Mouse (Mus musculus) G1E (cell line): ENCODE measurements around the gene Adgrb3. TPM values are rescaled to one million over a fixed set of nuclear protein-coding genes. Genes with fewer than 3 reads are reported as not detected.

ENCODE experiments used
- ATAC-seq: 2 replicates; pipeline ENCODE4 v1.8.0; 2016; ENCODE audit warnings: mild to moderate bottlenecking; ENCODE audit not compliant: insufficient number of reproducible peaks, poor library complexity, low FRiP score, severe bottlenecking; ENCODE audit errors: extremely low read depth
- DNase-seq: peaks from one replicate; pipeline ENCODE4 v3.0.0; 2012; ENCODE audit warnings: low spot score
- H3K27me3 ChIP-seq: 2 replicates; pipeline ENCODE4 v1.6.1; 2012; ENCODE audit warnings: mild to moderate bottlenecking, low read length, inconsistent platforms; ENCODE audit not compliant: insufficient read depth
- H3K36me3 ChIP-seq: replicated peaks from 2 replicates; pipeline ENCODE3; 2012; ENCODE audit warnings: mild to moderate bottlenecking, inconsistent platforms
- H3K4me1 ChIP-seq: 2 replicates; pipeline ENCODE4 v1.6.1; 2012; ENCODE audit warnings: low read depth, low read length, inconsistent platforms, mixed read lengths; ENCODE audit not compliant: insufficient read depth
- H3K4me3 ChIP-seq: 2 replicates; pipeline ENCODE4 v1.5.1; 2012; ENCODE audit warnings: low read depth, mild to moderate bottlenecking, inconsistent platforms, low read length, moderate library complexity, mixed read lengths
- H3K9me3 ChIP-seq: replicated peaks from 2 replicates; pipeline ENCODE4 v1.6.1; 2012; ENCODE audit warnings: inconsistent platforms
- CTCF ChIP-seq: IDR thresholded peaks from 2 replicates; pipeline ENCODE4 v1.5.1; 2012; ENCODE audit warnings: low read depth, low read length, inconsistent platforms, mixed read lengths
- GATA1 ChIP-seq: IDR thresholded peaks from 2 replicates; pipeline ENCODE4 v1.6.1; 2012; ENCODE audit warnings: borderline replicate concordance, low read length, inconsistent platforms, mixed read lengths
- GATA2 ChIP-seq: IDR thresholded peaks from 2 replicates; pipeline ENCODE4 v1.6.1; 2012; ENCODE audit warnings: low read depth, low read length, inconsistent platforms, borderline replicate concordance
- POLR2AphosphoS5 ChIP-seq: IDR thresholded peaks from 2 replicates; pipeline ENCODE4 v1.6.1; 2012; ENCODE audit warnings: low read depth, low read length, inconsistent platforms; ENCODE audit not compliant: insufficient replicate concordance
- TAL1 ChIP-seq: conservative IDR thresholded peaks from 2 replicates; pipeline ENCODE4 v1.6.1; 2012; ENCODE audit warnings: low read depth, low read length, inconsistent platforms, mixed read lengths
- polyA plus RNA-seq: library from polyadenylated mRNA; stranded (reverse); fragments of >175 nt; gene quantifications from 2 replicates; pipeline ENCODE4 v1.2.3, GENCODE M21; 2012
- total RNA-seq, 2 experiments: library from RNA; stranded (forward) in 1 of 2; stranded (reverse) in 1 of 2; fragments of 200-1000 nt in 1 of 2; fragments of >200 nt in 1 of 2; fragmentation: Nextera tagmentation in 1 of 2; gene quantifications; 2 replicates each; pipeline ENCODE4 v1.2.3; 2014 to 2017

The Adgrb3 gene
- total and polyA plus RNA-seq, 3 experiments, result 0.55 TPM; not detected in 2

- no peak for ATAC-seq
- TF ChIP-seq CTCF (no peak), GATA1 (no peak), TAL1 (no peak), GATA2 (no peak), POLR2AphosphoS5 (no peak)
These were observed 75.0 kb downstream of the Adgrb3 start for GRCm38 (mm10) chr1:25754528-25754927.

DNA sequence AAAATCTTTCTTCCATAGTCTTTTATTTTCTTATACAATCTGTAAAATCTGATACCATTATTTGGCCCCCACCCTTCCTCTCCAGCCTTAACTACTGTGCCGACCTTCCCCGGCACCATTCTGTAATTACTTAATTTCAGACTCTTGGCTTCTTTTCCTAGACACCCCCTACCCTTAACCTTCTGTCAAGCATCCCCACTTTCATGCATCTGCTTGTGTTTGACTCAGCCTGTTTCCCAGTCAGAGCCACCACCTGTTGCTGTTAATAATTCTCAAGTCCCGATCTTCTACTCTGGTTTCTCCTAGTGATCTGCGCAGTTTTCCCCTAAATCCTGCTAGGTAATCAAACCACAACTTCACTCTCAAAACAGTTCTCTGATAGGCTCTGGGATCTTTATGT, 83.9 kb downstream of the Adgrb3 start:
- DNase-seq (no peak), ATAC-seq (no peak)
- Histone ChIP-seq H3K4me1 (no peaks in the 10 kb centered on the region), H3K9me3 (no peaks in the 10 kb centered on the region), H3K4me3 (no peak overlapping the region), H3K27me3 (no peaks in the 10 kb centered on the region), H3K36me3 (no peaks in the 10 kb centered on the region)
- no peak for TF ChIP-seq TAL1
- TF ChIP-seq POLR2AphosphoS5, result no peak

More at GRCm38 (mm10) chr1:25754528-25754927, 75.0 kb downstream of the Adgrb3 start:
- H3K9me3 ChIP-seq, result peaks cover 3% of the 10 kb centered on the region; the same call in 1 of the 2 replicates
- DNase-seq, result no peak
- H3K27me3 ChIP-seq, result no peaks in the 10 kb centered on the region
- no peak overlapping the region for H3K4me3 ChIP-seq
- H3K4me1 ChIP-seq, result no peaks in the 10 kb centered on the region
- no peaks in the 10 kb centered on the region for H3K36me3 ChIP-seq

DNA sequence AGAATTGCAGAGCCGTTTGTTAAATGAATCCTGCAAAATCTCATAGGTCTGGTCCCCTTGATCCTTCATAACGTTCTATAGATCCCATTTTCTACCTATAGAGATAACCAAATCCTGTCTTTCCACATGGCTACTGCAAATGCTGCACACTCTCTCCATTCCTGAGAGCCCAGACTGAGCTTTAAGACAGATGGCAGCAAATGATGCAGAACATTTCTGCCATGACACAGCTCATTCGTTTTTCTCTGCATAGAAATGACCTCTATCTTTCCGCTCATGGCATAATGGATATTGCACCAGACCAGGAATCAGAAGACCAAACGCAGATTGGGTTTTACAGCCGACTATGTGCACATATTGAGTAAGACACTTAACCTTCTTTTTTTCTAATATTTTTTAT, 84.8 kb downstream of the Adgrb3 start:
- Histone ChIP-seq H3K9me3 (no peaks in the 10 kb centered on the region), H3K27me3 (no peaks in the 10 kb centered on the region), H3K4me1 (no peaks in the 10 kb centered on the region), H3K36me3 (no peaks in the 10 kb centered on the region), H3K4me3 (no peak overlapping the region)
- TF ChIP-seq POLR2AphosphoS5, result no peak
- no peak for TF ChIP-seq GATA2
- ATAC-seq (no peak), DNase-seq (no peak)

DNA sequence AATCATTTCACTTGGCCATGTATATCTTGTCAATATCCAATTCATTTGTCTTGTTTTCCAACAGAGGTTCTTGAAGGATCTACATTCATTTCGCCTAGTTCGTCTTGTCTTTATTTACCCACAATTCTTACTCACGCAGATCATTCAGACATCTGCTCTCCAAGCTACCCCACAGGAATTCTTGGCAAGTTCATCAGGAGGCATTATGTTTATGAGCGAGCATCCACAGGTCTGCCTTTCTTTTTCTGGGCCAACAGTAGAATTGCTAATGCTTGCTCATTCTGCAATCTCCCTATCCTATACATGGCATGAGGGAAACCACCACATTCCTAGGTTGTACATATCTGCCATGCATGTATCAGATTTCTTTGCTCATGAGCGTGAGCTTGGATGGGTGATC, 99.7 kb downstream of the Adgrb3 start:
- Histone ChIP-seq H3K9me3 (no peaks in the 10 kb centered on the region), H3K4me1 (no peaks in the 10 kb centered on the region), H3K4me3 (no peak overlapping the region), H3K36me3 (no peaks in the 10 kb centered on the region), H3K27me3 (no peaks in the 10 kb centered on the region)
- no peak for DNase-seq
- ATAC-seq, result no peak
- TF ChIP-seq CTCF (no peak), TAL1 (no peak), POLR2AphosphoS5 (no peak), GATA2 (no peak), GATA1 (no peak)

DNA sequence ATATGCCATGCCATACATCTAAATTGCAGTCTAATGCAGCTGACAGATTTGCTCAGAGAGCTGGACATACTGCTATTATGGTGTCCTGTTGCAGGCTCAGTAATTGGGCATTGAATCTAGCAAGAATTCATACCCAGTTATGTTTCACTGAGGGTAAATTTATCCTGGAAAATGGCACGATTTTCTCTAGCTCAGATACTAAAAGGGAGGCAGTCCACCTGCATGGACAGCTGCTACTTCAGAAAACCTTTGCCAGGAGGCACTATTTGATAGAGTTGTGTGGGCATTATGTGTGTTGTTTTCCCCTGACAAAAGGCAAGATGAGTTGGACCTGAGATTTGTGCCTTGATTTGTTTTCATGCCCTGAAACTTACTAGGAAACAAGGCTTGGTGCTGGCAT, 118.0 kb downstream of the Adgrb3 start:
- ATAC-seq (no peak), DNase-seq (no peak)
- TF ChIP-seq POLR2AphosphoS5 (no peak), CTCF (no peak), GATA2 (no peak), TAL1 (no peak), GATA1 (no peak)
- Histone ChIP-seq H3K9me3 (no peaks in the 10 kb centered on the region), H3K36me3 (no peaks in the 10 kb centered on the region), H3K4me1 (no peaks in the 10 kb centered on the region), H3K4me3 (no peak overlapping the region), H3K27me3 (no peaks in the 10 kb centered on the region)

DNA sequence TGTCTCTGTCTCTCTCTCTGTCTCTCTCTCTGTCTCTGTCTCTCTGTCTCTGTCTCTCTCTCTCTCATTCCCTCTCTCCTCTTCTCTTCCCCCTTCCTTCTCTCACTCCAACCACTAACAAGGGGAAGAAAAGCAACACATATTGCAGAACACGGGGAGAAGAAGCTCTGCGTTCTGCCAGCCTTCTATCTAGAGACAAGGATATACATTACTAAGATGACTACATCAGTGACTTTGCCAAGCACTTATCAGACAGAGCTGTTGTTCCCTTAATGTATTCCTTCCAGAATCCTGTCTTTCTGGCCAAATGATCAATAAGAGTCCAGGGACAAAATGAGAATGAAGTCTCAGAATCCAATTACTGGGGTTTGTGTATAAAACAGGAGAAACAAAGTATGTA, 123.2 kb downstream of the Adgrb3 start:
- no peak for TF ChIP-seq CTCF
- TF ChIP-seq POLR2AphosphoS5, result no peak
- no peak for TF ChIP-seq GATA1
- no peak for TF ChIP-seq TAL1
- no peak for TF ChIP-seq GATA2
- H3K27me3 ChIP-seq, result no peaks in the 10 kb centered on the region
- ATAC-seq (no peak), DNase-seq (no peak)
- no peaks in the 10 kb centered on the region for H3K36me3 ChIP-seq
- H3K9me3 ChIP-seq, result no peaks in the 10 kb centered on the region
- H3K4me1 ChIP-seq, result no peaks in the 10 kb centered on the region
- H3K4me3 ChIP-seq, result no peak overlapping the region

- DNase-seq, result no peak
- Histone ChIP-seq H3K27me3 (no peaks in the 10 kb centered on the region), H3K4me1 (no peaks in the 10 kb centered on the region), H3K36me3 (no peaks in the 10 kb centered on the region), H3K4me3 (no peak overlapping the region), H3K9me3 (peaks cover 6% of the 10 kb centered on the region; the same call in 1 of the 2 replicates)
- no peak for ATAC-seq
- TF ChIP-seq GATA1 (no peak), POLR2AphosphoS5 (no peak), TAL1 (no peak), GATA2 (no peak), CTCF (no peak)
These were observed 130.7 kb downstream of the Adgrb3 start for GRCm38 (mm10) chr1:25698702-25699250.
